ENCODE assay signal across 27 mouse cellular contexts in genomic region chr10:96106972-96107720, GRCm38 (mm10). TPM values are rescaled to one million over a fixed set of nuclear protein-coding genes. Genes with fewer than 3 reads are reported as not detected.
A peak's percentile ranks its signal among the peaks of the same experiment; 100 is the strongest.
DNase-seq lines count a peak whose midpoint lies in the region; ATAC-seq lines count a peak whose summit lies in the region.
"Had no signal": no experiment of that assay in that cellular context is flagged by ENCODE, and none has a peak within 500 bp of the region (broad histone marks: within the 10 kb centered on the region; RNA-seq: fewer than 3 reads in every experiment).

No protein-coding gene starts in this region.

- no peak for ATAC-seq in heart, embryonic 11.5 days (replicated peaks; ENCODE audit: insufficient number of reproducible peaks, low FRiP score, low TSS enrichment)
- ATAC-seq: forebrain, embryonic 13.5 days; forebrain, embryonic 16.5 days; hindbrain, embryonic 16.5 days had no signal

- H3K36me3 ChIP-seq in heart, embryonic 11.5 days (ENCODE audit: control insufficient read depth, insufficient read depth, low read length), result no peaks in the 10 kb centered on the region
- H3K36me3 ChIP-seq: forebrain, embryonic 10.5 days; heart, embryonic 12.5 days; heart, embryonic 15.5 days; hindbrain, embryonic 10.5 days; hindbrain, embryonic 13.5 days; intestine, embryonic 15.5 days had no signal

- H3K4me2 ChIP-seq in heart, embryonic 11.5 days, result no peak overlapping the region
- H3K4me2 ChIP-seq: forebrain, embryonic 13.5 days; heart, embryonic 12.5 days; heart, embryonic 15.5 days; hindbrain, embryonic 13.5 days; intestine, embryonic 15.5 days had no signal

- H3K27me3 ChIP-seq in heart, embryonic 11.5 days (ENCODE audit: control insufficient read depth, insufficient read depth, low read length), result no peaks in the 10 kb centered on the region
- H3K27me3 ChIP-seq: forebrain, embryonic 13.5 days; heart, embryonic 12.5 days; heart, embryonic 15.5 days; hindbrain, embryonic 13.5 days; intestine, embryonic 15.5 days had no signal

- H3K27ac ChIP-seq in heart, embryonic 11.5 days (ENCODE audit: low read depth, low read length), result no peak overlapping the region
- H3K27ac ChIP-seq: forebrain, embryonic 10.5 days; forebrain, embryonic 13.5 days; heart, embryonic 15.5 days; hindbrain, embryonic 10.5 days; hindbrain, embryonic 13.5 days; intestine, embryonic 15.5 days had no signal

- H3K9me3 ChIP-seq in heart, embryonic 11.5 days (replicated peaks; ENCODE audit: control insufficient read depth, low read length), result no peaks in the 10 kb centered on the region
- H3K9me3 ChIP-seq: forebrain, embryonic 10.5 days; heart, embryonic 12.5 days; heart, embryonic 15.5 days; hindbrain, embryonic 10.5 days; hindbrain, embryonic 13.5 days; intestine, embryonic 15.5 days had no signal

- 56% methylated on average over 4 of the region's 4 CpGs for WGBS in heart, embryonic 11.5 days (ENCODE audit: insufficient replicate concordance)

- H3K4me3 ChIP-seq in heart, embryonic 11.5 days (ENCODE audit: low read depth, low read length), result no peak overlapping the region
- H3K4me3 ChIP-seq: forebrain, embryonic 10.5 days; forebrain, embryonic 13.5 days; heart, embryonic 12.5 days; heart, embryonic 15.5 days; hindbrain, embryonic 10.5 days; hindbrain, embryonic 13.5 days; intestine, embryonic 15.5 days had no signal

- no peaks in the 10 kb centered on the region for H3K4me1 ChIP-seq in heart, embryonic 11.5 days (ENCODE audit: control insufficient read depth, insufficient read depth, low read length)
- H3K4me1 ChIP-seq: forebrain, embryonic 10.5 days; forebrain, embryonic 13.5 days; heart, embryonic 12.5 days; heart, embryonic 15.5 days; hindbrain, embryonic 10.5 days; hindbrain, embryonic 13.5 days; intestine, embryonic 15.5 days had no signal

- DNase-seq in heart, adult 11 months, result peak; percentile 2
- DNase-seq in ES-CJ7 (ENCODE audit: low read depth, low spot score) (peak; percentile 71), R1 (ENCODE audit: low read depth, low spot score) (peak; percentile 82)
- no peak for DNase-seq in spleen, adult 12 weeks (ENCODE audit: low spot score)
- no peak for DNase-seq in c-Kit-positive CD71-positive TER-119-positive erythroid progenitor cells, embryonic 14.5 days (ENCODE audit: low spot score)
- DNase-seq in cerebellum, postnatal 14 days, result no peak
- DNase-seq: adrenal gland, adult 2 months; adrenal gland, postnatal 14 days; cerebellum, adult 11-12 months; cerebellum, adult 8-10 months; cerebellum, postnatal 10 days; gastrocnemius, postnatal 10 days; gastrocnemius, postnatal 36 days; heart, postnatal 10 days; heart, postnatal 36 days had no signal

- no peak overlapping the region for H3K9ac ChIP-seq in heart, embryonic 11.5 days (ENCODE audit: low read depth, low read length)
- H3K9ac ChIP-seq: forebrain, embryonic 13.5 days; heart, embryonic 12.5 days; heart, embryonic 15.5 days; hindbrain, embryonic 13.5 days; intestine, embryonic 15.5 days had no signal

RNA-seq across cellular contexts. Expression of gene Gm5426, which starts 29.3 kb away (rescaled TPM):
- polyA plus RNA-seq in heart, embryonic 11.5 days (2014; fragmentation: Nextera tagmentation; extraction: Ambion mirVana), result not detected in 2 replicates
- polyA plus RNA-seq: adrenal gland, adult 2 months; embryonic facial prominence, embryonic 11.5 days; embryonic facial prominence, embryonic 14.5 days; forebrain, embryonic 10.5 days; forebrain, embryonic 13.5 days; forebrain, embryonic 16.5 days; heart, embryonic 12.5 days; heart, embryonic 15.5 days; hindbrain, embryonic 10.5 days; hindbrain, embryonic 13.5 days; hindbrain, embryonic 16.5 days; intestine, embryonic 15.5 days had no signal

Comparison
In these comparisons a context has a peak if more than half of its experiments do, and no peak if none do; other contexts are left out.
1. DNase-seq: peak in heart, adult 11 months (single experiment), ES-CJ7 (single experiment) and R1 (single experiment); none in spleen, adult 12 weeks (single experiment), c-Kit-positive CD71-positive TER-119-positive erythroid progenitor cells, embryonic 14.5 days (single experiment) and cerebellum, postnatal 14 days (0 of 2).